Mouse (Mus musculus): ENCODE measurements at regions not wholly inside any gene's neighbourhood (a gene's known extent, or its start where the extent isn't known, plus 50 kb on each side); places are given as distances from the start of the nearest gene placed in this dataset.

DNA sequence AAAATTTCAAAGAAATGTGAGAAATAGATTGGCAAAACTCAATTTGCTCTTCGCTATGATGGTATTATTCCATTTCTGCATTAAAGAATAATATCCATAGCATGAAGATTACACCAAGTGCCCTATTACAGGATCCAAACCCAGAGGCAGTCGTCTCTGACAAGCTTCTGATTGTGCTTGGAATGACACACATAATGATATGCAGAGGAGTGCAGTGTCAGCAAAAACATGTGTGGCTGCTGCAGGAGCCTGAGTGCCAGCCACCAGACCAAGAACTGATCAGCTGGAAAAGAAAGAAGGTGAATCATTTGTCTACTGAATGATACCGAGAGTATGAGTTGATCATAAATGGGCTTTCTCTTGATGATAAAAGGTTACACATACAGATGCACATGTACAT is 137.3 kb downstream of the Il15 start:
- DNase-seq, result no peak

DNA sequence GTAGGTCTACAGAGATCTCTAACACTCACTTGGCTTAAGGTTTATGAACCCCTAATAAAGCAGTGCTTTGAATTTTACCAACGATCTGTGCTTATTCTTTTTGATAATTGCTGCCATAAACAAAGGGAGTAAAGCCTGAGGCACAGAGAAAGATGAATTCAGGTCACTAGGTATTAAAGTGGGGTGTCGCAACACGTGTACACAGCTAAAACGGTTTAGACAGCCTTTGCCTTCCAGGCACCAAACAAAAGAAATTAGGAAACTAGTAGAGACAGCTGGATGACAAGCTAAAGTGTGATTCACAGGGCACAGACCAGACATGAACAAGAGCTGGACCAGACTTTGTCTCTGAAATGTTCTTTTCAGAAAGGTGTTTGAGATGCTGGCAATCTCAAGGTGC is 140.8 kb downstream of the Il15 start:
- DNase-seq, result no peak

DNA sequence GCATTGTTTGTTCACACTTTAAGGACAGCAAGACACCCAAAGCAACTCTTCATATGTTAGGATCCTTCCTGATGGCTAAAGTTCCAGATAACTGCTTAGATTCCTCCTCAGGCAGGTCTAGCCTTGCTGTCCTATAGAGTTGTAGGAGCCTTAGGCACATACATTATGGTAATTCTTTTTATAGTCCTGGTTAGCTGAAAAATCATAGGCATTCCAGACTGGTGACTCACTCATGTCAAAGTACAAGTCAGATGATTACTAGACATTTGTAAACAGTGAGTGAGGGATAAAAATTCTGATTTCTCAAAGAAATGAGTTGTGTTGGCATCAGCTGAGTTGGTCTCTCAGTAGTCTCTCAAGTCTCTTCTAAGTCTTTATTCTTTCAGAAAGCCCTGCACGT is 142.4 kb downstream of the Il15 start:
- DNase-seq, result no peak

DNA sequence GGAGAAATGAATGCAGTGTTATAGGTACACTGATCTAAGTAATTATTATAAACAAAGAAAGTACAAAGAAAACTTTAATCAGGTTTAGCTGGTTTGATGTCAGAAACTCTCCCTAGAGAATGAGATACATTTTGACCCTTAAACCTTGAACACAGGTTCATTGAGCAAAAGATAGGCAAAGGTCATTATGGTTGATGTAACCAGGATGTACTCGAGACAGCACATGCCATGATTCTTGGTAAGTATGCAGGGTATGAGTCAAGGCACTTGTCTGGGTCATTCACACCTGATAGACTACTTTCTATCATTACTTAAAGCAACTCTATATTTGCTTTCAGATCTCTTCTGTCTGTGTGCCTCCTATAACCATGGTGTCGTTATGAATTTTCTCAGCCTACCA is 147.2 kb downstream of the Il15 start:
- no peak for DNase-seq

- no peak for DNase-seq
These were observed 150.6 kb downstream of the Il15 start for GRCm38 (mm10) chr8:82252406-82252805.

GRCm38 (mm10) chr8:82249841-82250577 is 153.0 kb downstream of the Il15 start:
- DNase-seq, result no peak

DNA sequence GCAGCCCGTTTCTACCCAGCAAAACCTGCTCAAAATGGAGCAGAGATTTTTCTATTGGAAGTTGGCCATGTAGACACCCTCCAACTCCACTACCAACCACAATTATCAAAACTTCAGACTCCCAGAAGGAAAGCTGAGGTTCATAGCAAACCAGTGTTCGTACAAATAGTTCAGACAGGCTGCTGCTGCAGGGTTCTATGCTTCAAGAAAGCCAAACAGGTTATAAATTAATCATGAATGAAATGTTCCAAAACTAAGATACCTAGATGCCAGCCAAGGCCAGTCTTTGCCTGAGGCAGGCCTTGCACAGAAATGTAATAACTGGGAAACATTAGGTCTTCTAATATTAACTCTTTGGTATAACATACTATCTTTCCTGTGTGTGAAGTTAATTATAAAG is 158.9 kb downstream of the Il15 start:
- DNase-seq, result peak; percentile 47 to 48

- DNase-seq, result peak; percentile 3 to 13
These were observed 173.1 kb downstream of the Il15 start for GRCm38 (mm10) chr8:82229883-82230282.

DNA sequence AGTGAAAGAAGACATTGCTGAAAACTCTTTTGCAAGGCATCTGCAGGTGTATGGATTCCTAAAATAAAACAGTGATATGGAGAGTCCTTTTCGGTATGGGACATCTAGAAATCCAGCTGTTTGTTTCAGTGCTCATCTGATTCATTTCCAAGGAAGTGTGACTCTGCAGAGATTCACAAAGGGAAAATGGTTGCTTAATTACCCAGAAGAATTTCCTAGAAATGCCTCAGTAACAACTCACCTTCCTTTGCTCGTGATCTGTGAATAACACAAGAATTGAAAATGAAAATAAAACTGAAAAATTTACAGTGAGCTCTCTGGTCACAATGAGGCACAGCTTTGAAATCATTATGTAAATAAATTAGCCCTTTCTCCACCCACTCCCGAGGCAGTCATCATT is 201.3 kb downstream of the Il15 start:
- DNase-seq, result no peak

- DNase-seq, result no peak
These were observed 202.8 kb downstream of the Il15 start for GRCm38 (mm10) chr8:82200176-82200575.

DNA sequence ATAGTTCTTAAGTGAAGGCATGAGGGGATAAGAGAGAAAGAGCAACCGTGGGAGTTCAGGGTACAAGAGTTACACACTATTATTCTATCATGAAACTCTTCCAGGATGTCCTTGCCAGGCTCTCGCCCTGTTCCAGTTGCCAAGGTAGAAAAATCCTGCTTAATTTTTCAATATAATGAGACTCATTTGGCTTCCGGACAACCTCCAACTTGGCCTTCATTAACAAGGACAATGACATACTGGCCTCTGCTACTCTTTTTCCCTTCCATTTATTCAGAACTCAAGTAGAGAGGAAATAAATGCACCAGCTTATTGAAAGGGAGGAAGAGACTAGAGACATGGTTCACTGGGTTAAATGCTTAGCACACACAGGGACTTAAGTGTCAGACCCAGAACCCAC is 206.5 kb downstream of the Il15 start:
- DNase-seq, result no peak

GRCm38 (mm10) chr8:82195112-82195511 is 207.9 kb downstream of the Il15 start:
- DNase-seq, result no peak

GRCm38 (mm10) chr8:82191011-82191410 is 212.0 kb downstream of the Il15 start:
- no peak for DNase-seq

DNA sequence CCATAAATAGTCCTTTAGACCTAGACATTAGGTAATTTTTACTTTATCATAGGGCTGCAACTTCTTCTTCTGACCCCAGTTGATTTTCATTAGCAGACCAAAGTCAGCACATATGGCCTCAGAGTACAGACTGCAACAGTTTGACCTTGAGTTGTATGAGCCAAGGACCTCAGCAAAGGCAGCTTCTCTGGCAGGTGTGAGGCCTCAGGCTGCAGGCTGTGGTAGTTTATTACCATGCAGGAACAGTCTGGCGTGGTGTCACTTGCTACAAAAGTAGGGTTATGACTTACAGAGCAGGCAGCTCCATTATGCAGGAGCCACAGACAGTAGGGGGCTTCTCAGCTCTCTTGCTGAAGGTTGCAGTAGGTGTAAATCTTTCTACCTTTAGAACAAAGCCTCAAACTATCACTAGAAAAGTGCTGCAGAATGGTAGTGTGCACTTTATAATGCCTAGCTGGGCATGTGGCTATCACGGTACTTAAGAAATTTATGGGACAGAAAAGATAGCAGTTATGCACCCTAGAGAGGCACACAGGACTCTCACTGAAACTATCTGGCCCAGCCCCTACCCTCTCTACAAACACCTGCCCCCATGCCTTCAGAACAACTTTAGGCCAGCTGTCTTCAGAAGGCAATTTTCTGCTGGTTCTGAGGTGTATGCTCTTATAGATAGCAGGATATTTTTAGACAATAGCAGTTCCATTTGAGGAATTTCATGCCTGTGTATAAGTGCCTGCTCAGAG is 215.7 kb downstream of the Il15 start:
- peak; percentile 6 to 29 for DNase-seq

- no peak for DNase-seq
These were observed 219.0 kb downstream of the Il15 start for GRCm38 (mm10) chr8:82184022-82184421.
